Mouse (Mus musculus): Measurements from ENCODE around the gene Pfdn6.
A peak's percentile ranks its signal among the peaks of the same experiment; 100 is the strongest.

Gene Pfdn6

DNA sequence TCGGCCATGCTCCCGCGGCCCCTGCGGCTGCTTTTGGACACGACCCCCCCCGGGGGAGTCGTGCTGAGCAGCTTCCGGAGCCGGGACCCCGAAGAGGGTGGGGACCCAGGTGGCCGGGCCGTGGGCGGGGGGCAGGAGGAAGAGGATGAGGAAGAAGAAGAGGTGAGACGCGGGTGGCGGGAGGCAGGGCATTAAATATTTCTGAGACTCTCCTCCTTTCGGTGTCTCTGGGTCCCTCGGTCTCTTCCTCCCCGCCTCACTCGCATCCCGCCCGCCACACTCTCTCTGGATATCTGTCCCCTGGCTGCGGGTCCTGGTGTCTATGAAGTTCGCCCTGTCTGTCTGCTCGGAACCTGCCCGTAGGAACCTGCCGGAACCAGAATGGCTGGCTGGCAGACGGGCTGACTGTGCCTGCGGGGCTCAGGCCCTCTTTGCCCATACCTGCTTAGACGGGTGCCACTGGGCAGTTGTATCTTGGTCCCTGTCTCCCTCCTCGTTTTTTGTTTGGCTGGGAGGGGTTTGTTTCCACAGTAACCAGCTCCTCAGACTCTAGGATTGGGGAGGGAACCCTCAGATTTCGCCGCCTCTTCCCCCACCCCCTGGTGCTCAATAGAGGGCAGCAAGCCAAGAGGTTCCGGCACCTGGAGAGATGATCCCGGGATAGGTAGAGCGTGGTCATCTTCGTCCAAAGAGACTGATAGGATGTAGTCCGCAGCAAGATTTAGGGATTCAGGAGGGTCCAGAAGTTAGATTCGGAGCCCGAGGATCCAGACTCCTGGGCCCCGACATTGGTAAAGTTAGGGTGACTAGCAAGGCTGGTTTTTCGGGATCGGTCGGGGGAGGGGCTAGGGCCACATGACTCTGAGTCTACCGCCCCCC lies 9.6 kb downstream of the Pfdn6 start:
- DNase-seq, result peak; percentile 60

DNA sequence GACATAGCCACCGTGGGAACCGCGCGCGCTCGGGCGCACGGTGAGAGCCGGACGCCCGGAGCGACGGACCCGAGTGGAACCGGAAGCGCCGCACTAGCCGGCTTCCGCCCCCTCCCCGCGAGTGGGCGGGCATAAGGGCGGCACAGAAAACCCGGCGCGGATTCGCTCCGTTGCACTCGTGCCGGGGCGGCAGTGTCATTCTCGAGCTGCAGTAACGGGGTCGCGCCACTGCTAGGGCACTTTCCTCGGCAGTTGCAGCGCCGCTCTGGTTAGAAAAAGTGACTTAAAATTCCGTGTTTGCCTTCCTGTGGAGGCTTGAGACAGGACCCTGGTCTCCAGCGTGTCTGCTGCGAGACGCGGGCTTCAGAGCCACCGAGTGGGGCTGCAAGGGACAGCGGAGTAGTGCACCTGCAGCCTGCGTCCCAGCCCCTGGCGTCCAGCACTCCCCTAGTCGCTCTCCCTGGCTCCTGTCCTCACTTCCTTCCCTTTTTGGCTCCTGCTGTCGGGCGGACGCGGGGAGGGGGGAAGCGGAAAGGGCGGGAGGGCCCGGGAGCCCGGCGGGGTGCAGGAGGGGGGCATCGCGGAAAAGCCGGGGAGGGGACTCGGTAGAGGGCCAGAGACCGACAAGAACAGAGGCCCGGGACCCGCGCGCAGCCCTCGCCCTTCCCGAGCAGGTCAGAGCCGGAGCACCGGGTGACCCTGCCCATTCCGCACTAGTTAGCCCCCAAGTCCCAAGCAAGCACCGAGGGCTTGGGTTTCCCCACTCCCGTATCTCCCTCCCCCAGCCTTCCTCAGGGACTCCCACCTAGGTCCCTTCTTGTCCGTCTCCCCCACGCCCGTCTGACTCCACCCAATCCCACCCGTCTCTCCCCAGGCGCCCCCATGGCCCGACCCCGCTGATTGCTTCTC lies 10.5 kb downstream of the Pfdn6 start, which contains the start of gene Rgl2:
TSS of gene Rgl2 (plus strand) at position 173 of the 909 bp plus-strand sequence.
- DNase-seq, result peak; percentile 94

DNA sequence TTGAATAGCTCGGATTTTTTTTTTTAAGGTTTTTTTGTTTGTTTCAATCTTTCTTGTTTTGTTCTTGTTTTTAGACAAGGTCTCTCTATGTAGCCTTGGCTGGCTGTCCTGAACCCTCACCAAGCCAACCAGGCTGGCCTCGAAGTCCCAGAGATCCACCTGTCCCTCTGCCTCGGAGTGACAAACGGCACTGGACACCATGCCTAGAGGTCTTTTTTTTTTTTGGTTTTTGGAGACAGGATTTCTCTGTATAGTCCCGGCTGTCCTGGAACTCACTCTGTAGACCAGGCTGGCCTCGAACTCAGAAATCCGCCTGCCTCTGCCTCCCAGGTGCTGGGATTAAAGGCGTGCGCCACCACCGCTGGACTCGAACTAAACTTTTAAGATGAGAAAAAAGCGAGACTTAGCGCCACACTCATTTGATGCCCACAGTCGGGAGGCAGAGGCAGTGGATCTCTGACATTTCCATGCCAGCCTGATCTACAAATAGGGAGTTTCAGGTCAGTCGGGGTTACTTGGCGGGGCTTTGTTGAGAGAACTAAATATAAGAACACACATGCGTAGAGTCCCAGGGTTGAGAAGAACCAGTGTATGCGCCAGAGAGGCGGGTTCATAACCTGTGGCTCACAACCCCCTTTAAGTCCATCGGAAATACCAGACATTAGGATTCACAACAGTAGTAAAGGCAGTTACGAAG lies 11.7 kb downstream of the Pfdn6 start:
- DNase-seq, result no peak

GRCm38 (mm10) chr17:33926207-33926932 lies 13.8 kb downstream of the Pfdn6 start:
- DNase-seq, result no peak

GRCm38 (mm10) chr17:33925406-33926116 lies 14.6 kb downstream of the Pfdn6 start:
- no peak for DNase-seq

GRCm38 (mm10) chr17:33924577-33925283 lies 15.4 kb downstream of the Pfdn6 start:
- DNase-seq, result peak; percentile 48

DNA sequence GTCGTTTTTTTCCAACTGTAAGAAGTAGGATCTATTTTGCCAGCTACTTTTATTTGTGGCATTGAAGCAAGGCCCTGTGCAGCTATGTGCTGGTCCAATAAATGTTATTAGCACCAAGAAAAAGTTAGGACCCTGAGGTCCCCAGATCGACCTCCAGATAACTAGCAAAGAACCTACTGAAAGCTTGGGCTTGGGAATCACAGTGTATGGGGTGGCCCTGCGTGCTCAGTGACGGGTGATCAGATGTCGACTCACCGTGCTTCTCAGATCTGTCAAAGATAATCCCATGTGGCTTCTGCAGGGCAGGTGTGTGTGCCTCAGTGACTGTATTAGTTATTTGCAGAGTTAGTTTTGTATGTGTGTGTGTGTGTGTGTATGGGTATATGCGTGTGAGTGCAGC lies 18.8 kb downstream of the Pfdn6 start:
- no peak for DNase-seq

GRCm38 (mm10) chr17:33920282-33921097 lies 19.7 kb downstream of the Pfdn6 start:
- peak; percentile 92 for DNase-seq

DNA sequence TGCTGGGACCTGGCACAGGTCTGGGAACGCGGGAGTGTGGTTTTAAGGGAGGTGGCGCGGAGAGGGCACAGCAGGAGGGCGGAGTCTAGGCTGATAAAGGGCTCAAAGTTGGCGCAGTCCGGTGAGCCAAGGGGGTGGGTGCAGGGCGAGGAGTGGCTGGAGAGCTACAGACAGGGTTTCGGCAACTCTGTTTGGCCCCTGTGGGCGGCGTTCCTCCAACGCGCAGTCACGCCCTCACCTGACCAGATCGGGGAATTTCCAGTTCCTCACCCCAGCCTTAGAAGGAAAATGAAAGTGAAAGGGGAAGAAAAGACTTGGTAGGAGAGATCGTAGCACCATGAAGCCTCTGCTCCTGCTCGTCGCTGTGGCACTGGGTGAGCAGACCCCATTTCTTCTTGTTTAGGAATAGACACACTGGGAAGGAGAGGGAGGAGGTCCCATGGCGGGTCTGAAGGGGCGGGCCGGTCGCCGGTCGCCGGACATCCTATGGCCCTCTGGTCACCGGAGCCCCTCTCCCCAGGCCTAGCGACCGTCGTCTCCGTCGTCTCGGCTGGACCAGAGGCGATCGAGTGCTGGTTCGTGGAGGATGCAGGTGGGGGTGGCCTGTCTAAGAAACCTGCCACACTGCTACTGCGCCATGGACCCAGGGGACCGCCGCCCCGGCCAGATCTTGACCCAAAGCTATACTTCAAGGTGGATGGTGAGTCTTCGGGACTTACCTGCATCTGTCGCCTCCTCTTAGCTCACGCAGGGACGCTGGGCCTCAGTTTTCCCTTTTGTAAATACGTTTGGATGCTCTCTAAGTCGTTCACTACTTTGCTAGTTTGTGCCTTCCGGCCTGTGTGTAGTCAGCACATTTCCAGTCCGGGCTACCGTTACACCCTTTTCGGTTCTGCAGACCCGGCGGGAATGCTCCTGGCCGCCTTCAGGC lies 20.5 kb downstream of the Pfdn6 start:
- peak; percentile 87 for DNase-seq

- DNase-seq, result no peak
Observed at GRCm38 (mm10) chr17:33918293-33919203, 21.6 kb downstream of the Pfdn6 start.

DNA sequence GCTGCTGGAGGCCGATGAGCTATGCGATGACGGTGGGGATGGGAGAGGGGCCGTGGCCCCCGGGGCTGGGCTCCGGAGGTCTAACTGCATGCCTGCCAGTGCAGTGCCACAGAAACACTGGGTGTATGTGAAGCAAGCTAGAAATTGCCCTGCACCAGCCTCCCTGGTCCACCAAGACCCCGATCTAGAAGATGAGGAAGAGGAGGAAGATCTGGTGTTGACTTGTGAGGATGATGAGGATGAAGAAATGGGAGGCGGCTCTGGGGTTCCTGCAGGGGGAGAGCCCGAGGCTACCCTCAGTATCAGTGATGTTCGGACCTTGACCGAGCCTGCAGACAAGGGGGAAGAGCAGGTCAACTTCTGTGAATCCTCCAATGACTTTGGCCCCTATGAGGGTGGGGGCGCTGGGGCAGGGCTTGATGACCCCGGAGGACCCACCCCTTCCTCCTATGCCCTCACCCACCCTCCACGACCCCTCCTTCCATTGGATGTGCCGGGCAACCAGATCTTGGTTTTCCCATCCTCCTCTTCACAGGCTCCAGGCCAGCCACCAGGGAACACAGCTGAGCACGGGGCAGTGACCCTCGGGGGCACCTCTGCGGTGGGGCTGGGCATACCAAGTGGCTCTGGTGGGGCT lies 22.4 kb downstream of the Pfdn6 start:
- DNase-seq, result no peak

DNA sequence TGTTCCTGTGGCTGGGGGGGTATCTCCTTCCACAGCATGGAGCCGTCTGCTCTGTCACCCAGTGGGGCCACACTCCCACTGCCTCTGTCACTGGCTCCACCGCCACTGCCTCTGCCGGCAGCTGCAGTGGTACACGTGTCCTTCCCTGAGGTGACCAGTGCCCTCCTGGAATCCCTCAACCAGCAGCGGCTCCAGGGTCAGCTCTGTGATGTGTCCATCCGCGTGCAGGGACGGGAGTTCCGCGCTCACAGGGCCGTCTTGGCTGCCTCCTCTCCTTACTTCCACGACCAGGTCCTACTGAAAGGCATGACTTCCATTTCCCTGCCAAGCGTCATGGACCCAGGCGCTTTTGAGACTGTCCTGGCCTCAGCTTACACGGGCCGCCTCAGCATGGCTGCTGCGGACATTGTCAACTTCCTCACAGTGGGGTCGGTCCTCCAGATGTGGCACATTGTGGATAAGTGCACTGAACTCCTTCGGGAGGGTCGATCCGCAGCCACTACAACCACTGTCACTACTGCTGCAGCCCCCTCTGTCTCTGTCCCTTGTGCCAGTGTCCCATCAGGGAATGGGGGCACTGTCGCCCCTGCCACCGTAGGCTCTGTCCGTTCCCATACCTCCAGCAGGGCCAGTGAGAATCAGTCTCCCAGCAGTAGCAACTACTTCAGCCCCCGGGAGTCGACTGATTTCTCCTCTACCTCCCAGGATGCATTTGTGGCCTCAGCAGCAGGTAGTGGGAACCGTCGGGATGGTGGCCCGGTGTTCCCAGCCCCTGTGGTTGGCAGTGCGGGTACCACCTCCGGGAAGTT lies 23.1 kb downstream of the Pfdn6 start:
- no peak for DNase-seq

GRCm38 (mm10) chr17:33916294-33916693 lies 23.8 kb downstream of the Pfdn6 start:
- DNase-seq, result peak; percentile 56

- peak; percentile 96 for DNase-seq
Observed at GRCm38 (mm10) chr17:33915671-33916250, 24.4 kb downstream of the Pfdn6 start, which contains the start of the genes Tapbp and Zbtb22. Gene Tapbp, plus strand, starts transcription at chr17:33915899. Gene Zbtb22, plus strand, starts transcription at chr17:33915904.

GRCm38 (mm10) chr17:33914969-33915391 lies 25.2 kb downstream of the Pfdn6 start:
- no peak for DNase-seq

GRCm38 (mm10) chr17:33913905-33914304 lies 26.2 kb downstream of the Pfdn6 start:
- no peak for DNase-seq

Data from lung, postnatal 14 days (tissue).